Mouse (Mus musculus): ENCODE results near the gene Spem2. TPM values are rescaled to one million over a fixed set of nuclear protein-coding genes. Genes with fewer than 3 reads are reported as not detected.
A peak's percentile ranks its signal among the peaks of the same experiment; 100 is the strongest.

The Spem2 gene
- polyA plus RNA-seq, 1 experiment from 2014 or later: not detected

DNA sequence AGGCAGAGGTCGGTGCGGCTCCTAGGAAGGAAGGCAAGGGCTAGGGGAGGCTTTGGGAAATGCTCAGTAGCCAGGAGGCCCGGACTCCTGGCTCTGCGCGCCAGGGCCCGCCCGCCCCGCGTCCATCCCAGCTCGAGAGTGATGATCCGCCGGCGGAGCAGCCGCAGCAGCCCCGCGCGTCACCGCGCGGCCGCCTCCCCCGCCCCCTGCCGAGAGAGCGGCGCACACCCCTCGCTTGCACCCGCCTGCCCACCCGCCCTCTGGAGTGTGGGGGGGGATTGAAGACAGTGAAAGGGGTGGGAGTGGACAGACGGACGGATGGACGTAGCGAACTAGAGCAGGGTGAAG is 19.3 kb upstream of the Spem2 start, which contains the start of gene Nlgn2:
TSS of gene Nlgn2 (minus strand) at position 181 of the 348 bp plus-strand sequence.
- Histone ChIP-seq H3K4me2 (peak within 1 kb of the TSS; percentile 87), H3K4me1 (ENCODE audit: control insufficient read depth, insufficient read depth, low read length) (peaks cover 38% of the 10 kb centered on the region), H3K9ac (ENCODE audit: low read length) (peak within 1 kb of the TSS; percentile 90), H3K27me3 (ENCODE audit: control insufficient read depth, insufficient read depth, low read length) (peaks cover 8% of the 10 kb centered on the region; the same call in 1 of the 2 replicates), H3K4me3 (ENCODE audit: low read depth, low read length) (peak within 1 kb of the TSS; percentile 62), H3K9me3 (ENCODE audit: control insufficient read depth, low read length) (no peaks in the 10 kb centered on the region), H3K36me3 (ENCODE audit: control insufficient read depth, insufficient read depth, low read length) (peaks cover 2% of the 10 kb centered on the region; the same call in 1 of the 2 replicates), H3K27ac (ENCODE audit: low read depth, low read length) (peak within 1 kb of the TSS; percentile 73)
- no peak; the same call in 1 of the 2 replicates for ATAC-seq (ENCODE audit: low FRiP score)
- DNase-seq (ENCODE audit: low spot score, missing footprints): no peak
- 0% methylated on average over 22 of the region's 32 CpGs for WGBS

DNA sequence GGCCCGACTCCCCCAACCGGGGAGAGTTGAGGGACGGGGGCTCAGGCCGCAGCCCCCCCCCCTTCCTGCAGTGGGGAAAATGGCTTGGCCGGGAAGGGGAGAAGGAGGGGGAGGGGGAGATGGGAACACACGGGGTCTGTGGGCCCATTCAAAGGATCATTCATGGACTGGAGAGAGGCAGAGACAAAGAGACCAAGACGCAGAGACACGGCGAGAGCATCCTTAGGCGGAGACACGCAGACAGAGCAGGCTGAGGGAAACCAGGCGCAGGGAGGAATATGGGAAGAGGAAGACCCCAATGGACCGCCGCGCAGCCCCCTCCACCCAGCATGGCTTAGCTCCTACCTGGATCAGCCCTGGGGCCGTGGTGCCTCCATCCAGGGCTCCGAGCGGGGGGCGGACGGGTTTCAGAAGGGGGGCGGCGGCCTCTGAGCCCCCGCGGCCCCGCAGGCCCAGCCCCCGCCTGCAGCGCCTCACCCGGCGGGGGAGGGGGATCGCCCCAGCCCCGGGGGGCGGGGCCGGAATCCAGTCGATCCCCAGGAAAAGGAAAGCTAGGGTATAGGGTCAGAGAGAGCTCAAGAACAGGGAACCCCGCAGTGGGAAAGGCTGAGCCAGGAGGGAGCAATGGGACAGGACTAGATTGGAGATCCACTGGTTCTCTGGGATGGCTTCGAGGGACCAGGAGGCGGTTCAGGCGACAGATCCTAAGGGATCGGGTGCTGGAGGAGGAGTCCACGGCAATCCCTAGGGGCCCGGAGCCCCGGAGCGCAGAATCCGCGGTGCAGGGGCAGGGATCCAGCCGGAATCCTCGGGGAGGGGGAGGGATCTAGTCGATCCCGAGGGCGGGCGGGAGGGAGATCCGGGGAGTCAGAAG is 18.7 kb upstream of the Spem2 start:
- H3K9ac ChIP-seq (ENCODE audit: low read length): peak overlapping the region; percentile 90
- peak; percentile 94 for DNase-seq (ENCODE audit: low spot score, missing footprints)
- no peaks in the 10 kb centered on the region for H3K9me3 ChIP-seq (ENCODE audit: control insufficient read depth, low read length)
- H3K36me3 ChIP-seq (ENCODE audit: control insufficient read depth, insufficient read depth, low read length): peaks cover 2% of the 10 kb centered on the region; the same call in 1 of the 2 replicates
- peaks cover 38% of the 10 kb centered on the region for H3K4me1 ChIP-seq (ENCODE audit: control insufficient read depth, insufficient read depth, low read length)
- peak overlapping the region; percentile 62 for H3K4me3 ChIP-seq (ENCODE audit: low read depth, low read length)
- peaks cover 8% of the 10 kb centered on the region; the same call in 1 of the 2 replicates for H3K27me3 ChIP-seq (ENCODE audit: control insufficient read depth, insufficient read depth, low read length)
- ATAC-seq (ENCODE audit: low FRiP score): peak; percentile 8; the same call in 1 of the 2 replicates
- peak overlapping the region; percentile 87 for H3K4me2 ChIP-seq
- 0% methylated on average over 41 of the region's 52 CpGs for WGBS
- H3K27ac ChIP-seq (ENCODE audit: low read depth, low read length): peak overlapping the region; percentile 73

DNA sequence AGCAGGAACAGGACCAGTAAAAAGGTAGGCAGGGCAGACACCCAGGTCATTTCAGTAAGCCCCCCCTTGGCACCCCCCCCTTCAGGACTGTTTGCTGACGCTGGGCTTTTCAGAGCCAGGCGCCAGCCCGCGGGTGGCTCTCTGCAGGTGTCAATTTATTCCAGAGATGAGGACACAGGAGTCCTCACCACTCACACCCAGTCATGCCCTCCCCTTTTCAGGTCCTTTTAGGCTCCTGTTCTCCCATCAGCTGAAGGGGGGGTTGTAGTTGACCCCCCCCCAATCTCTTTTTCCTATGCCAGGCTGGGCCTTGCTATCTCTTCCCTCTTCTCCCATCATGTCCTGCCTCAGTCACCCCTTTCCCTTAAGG is 17.7 kb upstream of the Spem2 start:
- DNase-seq (ENCODE audit: low spot score, missing footprints): peak; percentile 88
- H3K4me2 ChIP-seq: peak overlapping the region; percentile 87
- peaks cover 8% of the 10 kb centered on the region; the same call in 1 of the 2 replicates for H3K27me3 ChIP-seq (ENCODE audit: control insufficient read depth, insufficient read depth, low read length)
- peaks cover 38% of the 10 kb centered on the region for H3K4me1 ChIP-seq (ENCODE audit: control insufficient read depth, insufficient read depth, low read length)
- ATAC-seq (ENCODE audit: low FRiP score): no peak
- peak overlapping the region; percentile 62 for H3K4me3 ChIP-seq (ENCODE audit: low read depth, low read length)
- no peaks in the 10 kb centered on the region for H3K9me3 ChIP-seq (ENCODE audit: control insufficient read depth, low read length)
- peak overlapping the region; percentile 90 for H3K9ac ChIP-seq (ENCODE audit: low read length)
- WGBS: 2% methylated on average over 4 of the region's 4 CpGs
- peaks cover 2% of the 10 kb centered on the region; the same call in 1 of the 2 replicates for H3K36me3 ChIP-seq (ENCODE audit: control insufficient read depth, insufficient read depth, low read length)
- H3K27ac ChIP-seq (ENCODE audit: low read depth, low read length): peak overlapping the region; percentile 73; the same call in 1 of the 2 replicates

DNA sequence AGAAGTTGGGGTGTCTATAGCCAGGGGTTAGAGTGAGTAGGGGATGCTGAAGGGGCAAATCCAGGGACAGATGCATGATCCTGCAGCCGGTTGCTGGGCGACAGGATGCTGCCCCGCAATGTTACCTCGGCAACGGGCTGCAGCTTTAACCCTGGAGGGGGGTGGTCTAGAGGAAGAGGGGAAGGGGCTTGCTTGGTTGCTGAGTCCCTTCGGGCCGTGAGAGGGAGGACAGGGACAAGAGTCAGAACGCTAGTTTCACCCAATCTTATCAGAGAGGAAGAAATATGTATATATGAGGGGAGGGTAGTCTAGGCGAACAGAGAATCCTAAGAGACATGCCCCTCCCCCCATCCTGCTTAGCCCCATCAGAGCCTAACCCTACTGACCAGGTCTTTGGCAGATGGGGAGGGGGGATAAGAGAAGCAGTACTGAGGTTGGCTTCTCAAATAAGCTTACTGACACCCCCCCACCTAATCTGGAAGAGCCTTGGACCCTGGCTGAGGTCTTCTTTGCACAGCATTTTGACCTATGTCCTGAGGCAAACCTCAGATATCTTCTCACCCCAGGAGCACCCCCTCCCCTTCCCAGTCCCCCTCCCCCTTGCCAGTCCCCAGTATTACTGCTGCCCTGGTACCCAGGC is 17.2 kb upstream of the Spem2 start:
- ATAC-seq (ENCODE audit: low FRiP score) (0 out of 2 replicates have a peak, but pooled peaks have one; percentile 3), DNase-seq (ENCODE audit: low spot score, missing footprints) (peak; percentile 97)
- peak overlapping the region; percentile 21; the same call in 1 of the 2 replicates for H3K9ac ChIP-seq (ENCODE audit: low read length)
- H3K4me1 ChIP-seq (ENCODE audit: control insufficient read depth, insufficient read depth, low read length): peaks cover 38% of the 10 kb centered on the region
- peaks cover 2% of the 10 kb centered on the region; the same call in 1 of the 2 replicates for H3K36me3 ChIP-seq (ENCODE audit: control insufficient read depth, insufficient read depth, low read length)
- no peaks in the 10 kb centered on the region for H3K9me3 ChIP-seq (ENCODE audit: control insufficient read depth, low read length)
- peaks cover 8% of the 10 kb centered on the region; the same call in 1 of the 2 replicates for H3K27me3 ChIP-seq (ENCODE audit: control insufficient read depth, insufficient read depth, low read length)
- H3K4me3 ChIP-seq (ENCODE audit: low read depth, low read length): peak overlapping the region; percentile 62
- H3K4me2 ChIP-seq: peak overlapping the region; percentile 87
- 0% methylated on average over 9 of the region's 9 CpGs for WGBS
- H3K27ac ChIP-seq (ENCODE audit: low read depth, low read length): peak overlapping the region; percentile 17; the same call in 1 of the 2 replicates

DNA sequence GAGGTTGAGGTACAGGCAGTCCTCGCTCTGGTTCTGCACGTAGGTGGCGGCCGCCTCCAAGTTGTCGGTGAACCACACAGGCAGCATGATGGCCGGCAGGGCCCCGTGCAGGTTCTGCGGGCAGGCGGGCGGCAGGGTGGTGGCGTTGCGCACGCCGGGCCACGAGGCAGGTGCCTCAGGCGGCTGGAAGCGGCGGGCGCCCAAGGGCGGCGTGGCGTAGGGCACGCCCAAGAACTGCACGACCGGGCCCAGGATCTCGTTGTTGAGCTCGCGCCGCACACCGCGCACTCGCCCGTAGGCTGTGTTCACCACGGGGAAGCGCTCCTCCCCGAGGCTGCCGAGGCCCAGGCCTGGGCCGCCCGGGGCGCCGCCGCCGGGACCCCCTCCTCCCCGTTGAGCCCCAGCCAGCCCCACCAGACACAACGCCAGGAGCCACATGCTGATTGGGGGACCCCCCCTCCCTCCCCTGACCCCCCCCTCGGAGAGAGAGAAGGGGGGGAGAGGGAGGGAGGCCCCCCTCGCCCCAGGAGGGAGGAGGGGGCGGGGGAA is 15.8 kb upstream of the Spem2 start:
- DNase-seq (ENCODE audit: low spot score, missing footprints) (peak; percentile 91), ATAC-seq (ENCODE audit: low FRiP score) (no peak)
- 6% methylated on average over 43 of the region's 48 CpGs for WGBS
- Histone ChIP-seq H3K27me3 (ENCODE audit: control insufficient read depth, insufficient read depth, low read length) (peaks cover 8% of the 10 kb centered on the region; the same call in 1 of the 2 replicates), H3K27ac (ENCODE audit: low read depth, low read length) (no peak overlapping the region), H3K4me3 (ENCODE audit: low read depth, low read length) (peak overlapping the region; percentile 62), H3K4me2 (peak overlapping the region; percentile 87), H3K4me1 (ENCODE audit: control insufficient read depth, insufficient read depth, low read length) (peaks cover 34% of the 10 kb centered on the region), H3K9me3 (ENCODE audit: control insufficient read depth, low read length) (no peaks in the 10 kb centered on the region), H3K9ac (ENCODE audit: low read length) (peak overlapping the region; percentile 70), H3K36me3 (ENCODE audit: control insufficient read depth, insufficient read depth, low read length) (peaks cover 2% of the 10 kb centered on the region; the same call in 1 of the 2 replicates)

DNA sequence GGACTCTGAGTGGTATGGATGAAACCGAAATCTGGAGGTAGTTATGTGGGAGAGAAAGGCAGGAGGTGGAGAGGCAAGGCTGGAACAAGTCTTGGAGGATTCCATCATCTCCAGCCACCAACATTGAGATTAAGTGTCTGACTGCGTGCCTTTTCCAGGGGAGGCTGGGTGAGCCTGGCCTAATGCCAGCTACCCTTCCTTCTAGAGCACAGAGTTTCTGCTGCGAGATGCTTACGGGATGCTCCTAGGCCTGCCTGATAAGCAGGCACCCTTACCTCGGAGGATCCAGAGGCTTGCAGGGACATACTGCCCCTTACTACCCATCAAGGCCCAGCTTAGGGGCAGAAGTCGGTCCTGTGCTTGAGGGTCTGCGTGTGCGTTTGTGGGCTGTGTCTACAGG is 15.3 kb upstream of the Spem2 start:
- no peak for DNase-seq (ENCODE audit: low spot score, missing footprints)
- H3K27ac ChIP-seq (ENCODE audit: low read depth, low read length): no peak overlapping the region
- peak overlapping the region; percentile 70 for H3K9ac ChIP-seq (ENCODE audit: low read length)
- H3K4me3 ChIP-seq (ENCODE audit: low read depth, low read length): peak overlapping the region; percentile 62
- peak overlapping the region; percentile 87 for H3K4me2 ChIP-seq
- H3K9me3 ChIP-seq (ENCODE audit: control insufficient read depth, low read length): no peaks in the 10 kb centered on the region
- no peak for ATAC-seq (ENCODE audit: low FRiP score)
- peaks cover 8% of the 10 kb centered on the region; the same call in 1 of the 2 replicates for H3K27me3 ChIP-seq (ENCODE audit: control insufficient read depth, insufficient read depth, low read length)
- whole genome bisulfite sequencing: 57% methylated on average over 8 of the region's 8 CpGs
- peaks cover 33% of the 10 kb centered on the region for H3K4me1 ChIP-seq (ENCODE audit: control insufficient read depth, insufficient read depth, low read length)
- H3K36me3 ChIP-seq (ENCODE audit: control insufficient read depth, insufficient read depth, low read length): peaks cover 2% of the 10 kb centered on the region; the same call in 1 of the 2 replicates

DNA sequence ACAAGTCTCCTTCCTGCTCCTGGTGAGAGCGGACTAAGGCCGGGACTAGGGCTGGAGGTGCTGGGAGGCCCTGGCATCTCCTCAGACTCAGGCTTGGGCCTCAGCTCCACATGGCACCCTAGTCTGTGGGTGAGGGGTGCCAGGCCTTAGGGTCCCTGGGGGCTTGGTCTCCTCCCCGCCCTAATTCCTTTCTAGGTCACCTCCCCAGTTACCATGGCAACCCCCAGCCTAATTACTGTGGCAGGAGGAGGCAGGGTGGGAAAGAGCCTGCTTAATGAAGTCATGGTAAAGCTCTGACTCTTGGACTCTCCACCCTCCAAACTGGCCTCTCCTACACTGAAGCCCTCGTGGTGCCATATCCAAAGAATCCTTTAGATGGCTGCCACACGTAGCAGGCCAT is 10.6 kb upstream of the Spem2 start:
- Histone ChIP-seq H3K9me3 (ENCODE audit: control insufficient read depth, low read length) (no peaks in the 10 kb centered on the region), H3K4me2 (no peak overlapping the region), H3K27me3 (ENCODE audit: control insufficient read depth, insufficient read depth, low read length) (peaks cover 6% of the 10 kb centered on the region; the same call in 1 of the 2 replicates), H3K9ac (ENCODE audit: low read length) (no peak overlapping the region), H3K36me3 (ENCODE audit: control insufficient read depth, insufficient read depth, low read length) (peaks cover 26% of the 10 kb centered on the region), H3K4me3 (ENCODE audit: low read depth, low read length) (no peak overlapping the region), H3K4me1 (ENCODE audit: control insufficient read depth, insufficient read depth, low read length) (peaks cover 6% of the 10 kb centered on the region), H3K27ac (ENCODE audit: low read depth, low read length) (no peak overlapping the region)
- 71% methylated on average over 5 of the region's 5 CpGs for WGBS
- DNase-seq (ENCODE audit: low spot score, missing footprints) (no peak), ATAC-seq (ENCODE audit: low FRiP score) (no peak)

DNA sequence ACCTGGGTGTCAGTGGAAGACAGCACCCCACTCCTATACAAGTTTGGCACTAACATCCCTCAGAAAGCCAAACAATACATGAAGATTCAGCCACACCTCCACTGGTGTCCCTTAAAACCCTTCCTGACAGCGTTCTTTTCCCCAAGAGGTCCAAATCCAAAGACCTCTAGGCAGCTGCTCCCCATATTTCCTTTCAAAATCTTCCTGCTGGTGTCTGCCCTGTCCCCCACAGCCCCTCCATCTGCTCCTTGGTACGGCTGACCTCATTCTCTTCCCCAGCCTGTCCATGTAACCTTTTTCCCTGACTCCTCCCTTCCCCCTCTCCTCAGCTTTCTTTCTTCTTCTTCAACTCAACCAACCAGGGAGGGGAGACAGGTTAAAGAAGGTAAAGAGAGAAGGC is 5.2 kb upstream of the Spem2 start:
- Histone ChIP-seq H3K36me3 (ENCODE audit: control insufficient read depth, insufficient read depth, low read length) (peaks cover 24% of the 10 kb centered on the region), H3K4me1 (ENCODE audit: control insufficient read depth, insufficient read depth, low read length) (no peaks in the 10 kb centered on the region), H3K4me3 (ENCODE audit: low read depth, low read length) (no peak overlapping the region), H3K27me3 (ENCODE audit: control insufficient read depth, insufficient read depth, low read length) (no peaks in the 10 kb centered on the region), H3K27ac (ENCODE audit: low read depth, low read length) (no peak overlapping the region), H3K4me2 (no peak overlapping the region), H3K9me3 (ENCODE audit: control insufficient read depth, low read length) (no peaks in the 10 kb centered on the region), H3K9ac (ENCODE audit: low read length) (no peak overlapping the region)
- ATAC-seq (ENCODE audit: low FRiP score) (no peak), DNase-seq (ENCODE audit: low spot score, missing footprints) (peak; percentile 74)
- WGBS: 82% methylated on average over 2 of the region's 2 CpGs
